Mouse (Mus musculus): ENCODE measurements around the gene Hamp2. TPM values are rescaled to one million over a fixed set of nuclear protein-coding genes. Genes with fewer than 3 reads are reported as not detected.
"Not testable (repeated sequence)": the region's sequence is repeated elsewhere in the genome, so short reads cannot be mapped to it uniquely, and the experiment has no call there.

Gene Hamp2
- polyA plus RNA-seq, 2 experiments, result not detected

GRCm38 (mm10) chr7:30943909-30944635, 19.6 kb upstream of the Hamp2 start, which contains the start of gene Hamp:
Hamp (minus strand) TSS chr7:30944032.
- no peak within 1 kb of the TSS for H3K9ac ChIP-seq (replicated peaks)

GRCm38 (mm10) chr7:30942365-30942764, 17.9 kb upstream of the Hamp2 start:
- H3K9ac ChIP-seq (replicated peaks); H3K27ac ChIP-seq; H3K36me3 ChIP-seq (replicated peaks; ENCODE audit: control insufficient read depth, insufficient read depth, low read depth); ATAC-seq (ENCODE audit: insufficient read depth); H3K4me1 ChIP-seq (replicated peaks; ENCODE audit: control insufficient read depth in 2 of 2, insufficient read depth in 2 of 2, low read length in 1 of 2); DNase-seq (ENCODE audit: low read depth in 3 of 3, low spot score in 3 of 3); H3K4me2 ChIP-seq (ENCODE audit: low read depth); H3K9me3 ChIP-seq (ENCODE audit: control insufficient read depth, low read length); H3K4me3 ChIP-seq (ENCODE audit: insufficient read depth in 1 of 2, low read depth in 2 of 2, low read length in 2 of 2); H3K27me3 ChIP-seq (ENCODE audit: control insufficient read depth, insufficient read depth, low read length): not testable (repeated sequence)
- WGBS (ENCODE audit: insufficient replicate concordance), result 20% methylated on average over 3 of the region's 3 CpGs

More at GRCm38 (mm10) chr7:30943909-30944635, 19.6 kb upstream of the Hamp2 start, which contains the start of gene Hamp:
- H3K36me3 ChIP-seq (replicated peaks; ENCODE audit: control insufficient read depth, insufficient read depth, low read depth), result peaks cover 3% of the 10 kb centered on the region; the same call in 1 of the 2 replicates
- no peaks in the 10 kb centered on the region for H3K27me3 ChIP-seq (ENCODE audit: control insufficient read depth, insufficient read depth, low read length)
- no peak within 1 kb of the TSS for H3K4me2 ChIP-seq (ENCODE audit: low read depth)
- 54% methylated on average over 9 of the region's 9 CpGs for WGBS (ENCODE audit: insufficient replicate concordance)
- no peaks in the 10 kb centered on the region for H3K4me1 ChIP-seq (replicated peaks; ENCODE audit: control insufficient read depth in 2 of 2, insufficient read depth in 2 of 2, low read length in 1 of 2)
- no peaks in the 10 kb centered on the region for H3K9me3 ChIP-seq (ENCODE audit: control insufficient read depth, low read length)
- ATAC-seq (ENCODE audit: insufficient read depth) (peak; percentile 7; the same call in 1 of the 2 replicates), DNase-seq (ENCODE audit: low read depth in 3 of 3, low spot score in 3 of 3) (no peak)
- no peak within 1 kb of the TSS for H3K4me3 ChIP-seq (ENCODE audit: insufficient read depth in 1 of 2, low read depth in 2 of 2, low read length in 2 of 2)
- TF ChIP-seq CTCF (IDR thresholded peaks at IDR 0.05; ENCODE audit: low read depth), result no peak
- TF ChIP-seq EP300 (IDR thresholded peaks at IDR 0.05; ENCODE audit: low read depth), result no peak
- no peak within 1 kb of the TSS for H3K27ac ChIP-seq

- H3K27me3 ChIP-seq (ENCODE audit: control insufficient read depth, insufficient read depth, low read length); H3K4me1 ChIP-seq (replicated peaks; ENCODE audit: control insufficient read depth in 2 of 2, insufficient read depth in 2 of 2, low read length in 1 of 2); H3K9me3 ChIP-seq (ENCODE audit: control insufficient read depth, low read length); H3K4me2 ChIP-seq (ENCODE audit: low read depth); H3K9ac ChIP-seq (replicated peaks); H3K27ac ChIP-seq; H3K36me3 ChIP-seq (replicated peaks; ENCODE audit: control insufficient read depth, insufficient read depth, low read depth); DNase-seq (ENCODE audit: low read depth in 3 of 3, low spot score in 3 of 3); ATAC-seq (ENCODE audit: insufficient read depth); H3K4me3 ChIP-seq (ENCODE audit: insufficient read depth in 1 of 2, low read depth in 2 of 2, low read length in 2 of 2): not testable (repeated sequence)
- 56% methylated on average over 1 of the region's 1 CpGs for WGBS (ENCODE audit: insufficient replicate concordance)
Observed at GRCm38 (mm10) chr7:30940070-30940469, 15.6 kb upstream of the Hamp2 start.

GRCm38 (mm10) chr7:30935422-30936099, 11.1 kb upstream of the Hamp2 start:
- not testable (repeated sequence) for H3K4me1 ChIP-seq (replicated peaks; ENCODE audit: control insufficient read depth in 2 of 2, insufficient read depth in 2 of 2, low read length in 1 of 2); H3K9me3 ChIP-seq (ENCODE audit: control insufficient read depth, low read length); DNase-seq (ENCODE audit: low read depth in 3 of 3, low spot score in 3 of 3); H3K27ac ChIP-seq; H3K36me3 ChIP-seq (replicated peaks; ENCODE audit: control insufficient read depth, insufficient read depth, low read depth); H3K4me3 ChIP-seq (ENCODE audit: insufficient read depth in 1 of 2, low read depth in 2 of 2, low read length in 2 of 2); H3K4me2 ChIP-seq (ENCODE audit: low read depth); ATAC-seq (ENCODE audit: insufficient read depth); H3K27me3 ChIP-seq (ENCODE audit: control insufficient read depth, insufficient read depth, low read length); H3K9ac ChIP-seq (replicated peaks)
- 47% methylated on average over 6 of the region's 6 CpGs for WGBS (ENCODE audit: insufficient replicate concordance)

GRCm38 (mm10) chr7:30924071-30924470, 410 bp downstream of the Hamp2 start:
- H3K27me3 ChIP-seq (ENCODE audit: control insufficient read depth, insufficient read depth, low read length), result no peaks in the 10 kb centered on the region
- no peak for ATAC-seq (ENCODE audit: insufficient read depth)
- H3K27ac ChIP-seq, result no peak overlapping the region
- whole genome bisulfite sequencing (ENCODE audit: insufficient replicate concordance), result 34% methylated on average over 3 of the region's 3 CpGs
- TF ChIP-seq CTCF (IDR thresholded peaks at IDR 0.05; ENCODE audit: low read depth) (no peak), EP300 (IDR thresholded peaks at IDR 0.05; ENCODE audit: low read depth) (no peak)
- no peaks in the 10 kb centered on the region for H3K9me3 ChIP-seq (ENCODE audit: control insufficient read depth, low read length)
- H3K4me1 ChIP-seq (replicated peaks; ENCODE audit: control insufficient read depth in 2 of 2, insufficient read depth in 2 of 2, low read length in 1 of 2), result no peaks in the 10 kb centered on the region
- DNase-seq (ENCODE audit: low read depth in 3 of 3, low spot score in 3 of 3), result no peak
- H3K4me2 ChIP-seq (ENCODE audit: low read depth), result no peak overlapping the region
- no peak overlapping the region for H3K9ac ChIP-seq (replicated peaks)
- H3K4me3 ChIP-seq (ENCODE audit: insufficient read depth in 1 of 2, low read depth in 2 of 2, low read length in 2 of 2), result no peak overlapping the region
- H3K36me3 ChIP-seq (replicated peaks; ENCODE audit: control insufficient read depth, insufficient read depth, low read depth), result no peaks in the 10 kb centered on the region

- H3K9ac ChIP-seq (replicated peaks); ATAC-seq (ENCODE audit: insufficient read depth); DNase-seq (ENCODE audit: low read depth in 3 of 3, low spot score in 3 of 3); H3K36me3 ChIP-seq (replicated peaks; ENCODE audit: control insufficient read depth, insufficient read depth, low read depth); H3K4me3 ChIP-seq (ENCODE audit: insufficient read depth in 1 of 2, low read depth in 2 of 2, low read length in 2 of 2); H3K9me3 ChIP-seq (ENCODE audit: control insufficient read depth, low read length); H3K27me3 ChIP-seq (ENCODE audit: control insufficient read depth, insufficient read depth, low read length); H3K4me2 ChIP-seq (ENCODE audit: low read depth); H3K4me1 ChIP-seq (replicated peaks; ENCODE audit: control insufficient read depth in 2 of 2, insufficient read depth in 2 of 2, low read length in 1 of 2); H3K27ac ChIP-seq: not testable (repeated sequence)
- WGBS (ENCODE audit: insufficient replicate concordance), result 25% methylated on average over 3 of the region's 3 CpGs
Observed at GRCm38 (mm10) chr7:30922490-30922889, 2.0 kb downstream of the Hamp2 start.
